Mouse (Mus musculus): Measurements from ENCODE around the gene Pitx3.
"Not testable (repeated sequence)": the region's sequence is repeated elsewhere in the genome, so short reads cannot be mapped to it uniquely, and the experiment has no call there.

Gene Pitx3

GRCm38 (mm10) chr19:46147511-46148371 lies at the start of gene Pitx3:
Gene Pitx3 (minus strand): TSS chr19:46148326.
- DNase-seq = peak in 1 of 2 experiments; percentile 19

DNA sequence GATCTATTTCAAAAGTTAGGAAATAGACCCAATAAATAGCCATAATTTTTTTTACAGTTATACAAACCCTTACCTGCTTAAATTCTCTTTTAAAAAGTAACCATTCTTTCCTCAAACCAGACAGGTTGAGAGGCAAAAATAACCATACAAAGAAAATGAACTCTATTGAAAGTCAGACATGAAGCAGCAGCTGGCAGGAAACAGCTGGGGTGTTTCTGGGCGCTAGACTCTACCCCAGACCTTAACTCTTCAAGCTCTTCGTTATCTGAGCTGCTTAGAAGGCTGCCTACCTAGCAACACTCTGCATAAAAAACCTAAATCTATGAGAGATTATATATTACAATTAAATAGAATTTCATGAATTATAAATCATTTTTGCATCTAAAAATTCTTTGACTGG lies 39.1 kb upstream of the Pitx3 start:
- DNase-seq = no peak

- DNase-seq = no peak
Observed at GRCm38 (mm10) chr19:46186611-46187010, 38.5 kb upstream of the Pitx3 start.

GRCm38 (mm10) chr19:46182241-46182640 lies 34.1 kb upstream of the Pitx3 start:
- no peak for DNase-seq

DNA sequence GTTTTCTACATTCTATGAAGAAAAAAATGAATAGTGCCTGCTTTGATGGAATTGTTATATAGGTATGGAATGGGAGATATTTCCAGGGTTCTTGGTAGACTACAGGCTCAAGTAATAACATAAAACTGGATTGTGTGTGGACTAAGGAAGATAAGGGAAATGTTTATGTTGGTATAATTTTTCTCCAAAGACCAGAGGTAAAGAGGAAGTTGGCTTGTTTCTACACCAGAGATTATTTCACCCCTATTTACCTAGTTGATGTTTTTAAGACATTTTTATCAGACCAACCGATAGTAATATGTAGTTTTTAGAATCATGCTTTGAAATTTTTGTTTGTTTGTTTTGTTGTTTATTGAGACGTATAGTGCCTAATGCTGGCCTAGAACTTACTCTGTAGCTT lies 32.1 kb upstream of the Pitx3 start:
- no peak for DNase-seq

GRCm38 (mm10) chr19:46177046-46177445 lies 28.9 kb upstream of the Pitx3 start:
- DNase-seq = no peak

- DNase-seq = no peak
Observed at GRCm38 (mm10) chr19:46175173-46175572, 27.0 kb upstream of the Pitx3 start.

DNA sequence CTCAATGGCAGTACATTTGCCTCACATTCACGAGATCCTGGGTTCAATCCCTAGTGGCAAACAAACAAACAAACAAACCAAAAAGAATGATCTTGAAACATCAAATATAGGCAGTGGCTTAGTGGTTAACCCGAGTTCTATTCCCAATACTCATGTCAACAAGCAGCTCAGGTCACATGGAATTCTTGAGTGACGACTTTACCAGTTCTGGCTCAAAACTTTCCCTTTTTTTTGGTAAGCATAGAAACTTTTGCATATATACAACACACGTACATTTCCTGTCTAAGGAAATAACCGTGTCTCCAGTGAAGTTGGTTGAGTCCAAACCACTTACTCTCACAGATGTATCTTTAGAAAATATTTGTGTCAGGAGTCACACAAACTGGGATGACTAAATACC lies 24.4 kb upstream of the Pitx3 start:
- DNase-seq = no peak

- no peak for DNase-seq
Observed at GRCm38 (mm10) chr19:46169913-46170312, 21.8 kb upstream of the Pitx3 start.

GRCm38 (mm10) chr19:46169396-46169795 lies 21.3 kb upstream of the Pitx3 start:
- no peak for DNase-seq

- not testable (repeated sequence) for DNase-seq
Observed at GRCm38 (mm10) chr19:46167169-46167568, 19.0 kb upstream of the Pitx3 start.

- no peak for DNase-seq
Observed at GRCm38 (mm10) chr19:46165950-46166349, 17.8 kb upstream of the Pitx3 start.

DNA sequence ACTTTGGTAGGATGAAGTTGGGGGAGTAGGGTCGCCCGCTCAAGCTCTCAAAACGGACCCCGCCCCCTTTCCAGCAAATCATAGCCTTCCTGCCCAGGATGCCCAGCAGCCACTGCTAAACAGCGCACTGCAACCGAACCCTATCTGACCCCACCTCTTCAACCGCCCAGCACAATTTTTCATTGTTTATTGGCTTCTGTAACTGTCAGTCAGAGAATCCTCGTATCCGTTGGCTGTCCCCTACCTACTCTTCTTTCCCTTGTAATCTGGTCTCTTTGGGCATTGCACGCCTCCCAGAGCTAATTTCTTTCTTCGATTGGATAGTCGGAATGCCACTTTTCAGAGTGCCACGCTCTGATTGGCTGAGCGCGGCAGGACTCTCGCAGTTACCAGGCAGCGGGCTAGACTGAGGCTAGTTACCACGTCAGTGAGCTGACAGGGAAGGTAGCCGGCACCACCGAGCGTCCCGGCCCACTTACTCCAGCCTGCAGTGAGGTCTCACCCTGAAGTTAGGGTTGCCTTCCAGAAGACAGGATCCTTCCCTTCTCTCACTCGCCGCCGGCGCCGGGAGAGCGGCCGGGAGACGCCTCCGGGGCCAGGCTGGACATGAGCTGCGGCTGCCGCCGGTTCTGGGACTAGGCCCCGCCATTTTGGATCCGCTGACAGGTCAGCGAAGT lies 4.1 kb upstream of the Pitx3 start, which contains the start of gene Gbf1:
Gene Gbf1 (plus strand): TSS at position 383 of the 677 bp plus-strand sequence.
- peak; percentile 97 for DNase-seq

- DNase-seq = no peak
Observed at GRCm38 (mm10) chr19:46149091-46149490, 965 bp upstream of the Pitx3 start.

GRCm38 (mm10) chr19:46148372-46148760 lies 240 bp upstream of the Pitx3 start:
- peak; percentile 85 to 90 for DNase-seq

- no peak for DNase-seq
Observed at GRCm38 (mm10) chr19:46141091-46141490, 7.0 kb downstream of the Pitx3 start.

- DNase-seq = no peak
Observed at GRCm38 (mm10) chr19:46140324-46140723, 7.8 kb downstream of the Pitx3 start.

GRCm38 (mm10) chr19:46136639-46137580 lies 11.2 kb downstream of the Pitx3 start:
- DNase-seq = peak; percentile 72 to 79

DNA sequence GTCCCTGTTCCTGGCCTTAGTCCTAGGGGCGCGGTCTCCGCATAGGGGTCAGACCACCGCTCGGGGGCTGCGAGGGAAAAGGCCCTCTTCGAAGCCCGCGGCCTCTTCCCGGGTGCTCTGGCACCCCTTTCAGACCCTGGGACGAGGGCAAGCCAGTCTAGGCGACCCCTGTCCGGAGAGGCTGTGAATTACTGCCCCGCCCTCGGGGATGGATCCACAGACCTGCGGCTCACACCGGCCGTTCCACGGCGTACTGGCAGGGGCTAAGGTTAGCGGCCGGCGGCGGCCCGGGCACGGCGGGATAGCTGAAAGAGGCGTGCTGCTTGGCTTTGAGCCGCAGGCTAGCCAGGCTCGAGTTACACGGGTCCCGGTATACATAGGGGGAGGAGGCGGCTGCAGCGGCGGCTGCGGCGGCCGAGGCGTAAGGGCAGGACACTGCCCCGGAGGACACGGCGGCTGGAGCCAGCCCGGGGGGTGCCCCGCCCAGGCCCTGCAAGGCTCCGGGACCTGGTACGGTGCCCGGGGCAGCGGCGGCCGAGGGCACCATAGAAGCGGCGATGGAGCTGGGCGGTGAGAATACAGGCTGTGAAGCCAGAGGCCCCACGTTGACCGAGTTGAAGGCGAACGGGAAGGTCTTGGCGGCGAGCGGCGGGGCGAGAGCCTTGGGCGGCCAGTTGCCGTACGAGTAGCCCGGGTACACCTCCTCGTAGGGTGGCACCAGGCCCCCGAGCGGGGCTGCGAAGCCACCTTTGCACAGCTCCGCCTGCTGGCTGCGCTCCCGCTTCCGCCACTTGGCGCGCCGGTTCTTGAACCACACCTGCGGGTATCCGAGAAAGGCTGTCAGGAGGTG lies 12.1 kb downstream of the Pitx3 start:
- DNase-seq = peak; percentile 75 to 77

DNA sequence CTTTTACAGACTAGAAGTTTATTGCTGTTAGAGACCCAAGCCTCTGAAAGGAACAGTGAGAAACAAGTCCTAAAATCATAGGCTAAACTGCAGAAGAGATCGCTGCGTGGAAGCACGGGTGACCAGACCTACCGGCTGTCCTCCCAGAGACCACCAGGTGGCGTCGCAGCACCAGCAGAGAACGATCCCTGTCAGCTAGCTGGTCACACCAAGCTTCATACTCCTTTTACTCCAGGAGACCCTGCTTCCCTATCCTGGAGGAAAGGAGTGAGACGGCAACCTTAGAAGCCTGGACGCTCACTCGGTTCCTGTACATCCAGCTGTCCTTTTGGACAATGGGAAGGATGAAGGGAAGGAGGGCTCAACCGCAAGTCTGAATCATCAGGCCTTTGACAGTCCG lies 12.8 kb downstream of the Pitx3 start:
- peak; percentile 86 for DNase-seq

DNA sequence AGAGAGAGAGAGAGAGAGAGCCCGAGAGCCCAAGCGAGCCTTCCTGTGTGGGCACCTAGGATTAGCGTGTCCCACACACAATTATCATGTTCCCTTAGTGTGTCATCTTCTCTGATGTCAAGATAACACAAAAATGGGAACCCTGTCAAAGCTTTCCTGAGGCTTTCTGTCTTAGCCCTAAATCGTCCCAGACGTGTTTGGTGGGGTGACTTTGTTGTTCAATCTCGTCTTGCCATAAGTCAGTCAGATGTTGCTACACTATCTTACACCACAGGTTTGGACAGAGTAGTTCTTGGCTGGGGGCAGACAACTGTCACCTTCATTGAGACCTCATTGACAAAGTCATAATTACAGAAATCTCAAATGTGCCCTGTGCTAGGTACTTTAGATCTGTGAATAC lies 15.5 kb downstream of the Pitx3 start:
- DNase-seq = no peak
